Comparison of ENCODE assay signal across 24 mouse cellular contexts in genomic region chr1:157328068-157328467, GRCm38 (mm10).
"Had no signal": no experiment of that assay in that cellular context is flagged by ENCODE, and none has a peak within 500 bp of the region (broad histone marks: within the 10 kb centered on the region; RNA-seq: fewer than 3 reads in every experiment).

No protein-coding gene starts in this region.

- H3K27ac ChIP-seq: embryonic facial prominence, embryonic 10.5 days; embryonic facial prominence, embryonic 12.5 days; embryonic facial prominence, embryonic 13.5 days; embryonic facial prominence, embryonic 15.5 days; forebrain, embryonic 10.5 days; forebrain, embryonic 12.5 days; forebrain, embryonic 13.5 days; forebrain, embryonic 15.5 days; gastrocnemius, adult 2 months; heart, adult 2 months; heart, embryonic 10.5 days had no signal

- H3K4me3 ChIP-seq: embryonic facial prominence, embryonic 10.5 days; embryonic facial prominence, embryonic 12.5 days; embryonic facial prominence, embryonic 13.5 days; embryonic facial prominence, embryonic 15.5 days; erythroblast, embryonic 14.5 days; forebrain, embryonic 10.5 days; forebrain, embryonic 12.5 days; forebrain, embryonic 13.5 days; forebrain, embryonic 15.5 days; heart, adult 2 months; heart, embryonic 10.5 days had no signal

- H3K4me2 ChIP-seq: embryonic facial prominence, embryonic 12.5 days; embryonic facial prominence, embryonic 13.5 days; embryonic facial prominence, embryonic 15.5 days; forebrain, embryonic 12.5 days; forebrain, embryonic 13.5 days; forebrain, embryonic 15.5 days had no signal

- H3K36me3 ChIP-seq: embryonic facial prominence, embryonic 10.5 days; embryonic facial prominence, embryonic 12.5 days; embryonic facial prominence, embryonic 13.5 days; embryonic facial prominence, embryonic 15.5 days; forebrain, embryonic 10.5 days; forebrain, embryonic 12.5 days; forebrain, embryonic 15.5 days; heart, embryonic 10.5 days had no signal

- H3K27me3 ChIP-seq: embryonic facial prominence, embryonic 12.5 days; embryonic facial prominence, embryonic 13.5 days; embryonic facial prominence, embryonic 15.5 days; forebrain, embryonic 12.5 days; forebrain, embryonic 13.5 days; forebrain, embryonic 15.5 days had no signal

- H3K9me3 ChIP-seq: embryonic facial prominence, embryonic 10.5 days; embryonic facial prominence, embryonic 12.5 days; embryonic facial prominence, embryonic 13.5 days; embryonic facial prominence, embryonic 15.5 days; forebrain, embryonic 10.5 days; forebrain, embryonic 12.5 days; forebrain, embryonic 13.5 days; forebrain, embryonic 15.5 days; heart, embryonic 10.5 days had no signal

- H3K9ac ChIP-seq: embryonic facial prominence, embryonic 12.5 days; embryonic facial prominence, embryonic 13.5 days; embryonic facial prominence, embryonic 15.5 days; forebrain, embryonic 12.5 days; forebrain, embryonic 13.5 days; forebrain, embryonic 15.5 days; forebrain, postnatal 0 days had no signal

- H3K4me1 ChIP-seq: embryonic facial prominence, embryonic 12.5 days; embryonic facial prominence, embryonic 13.5 days; forebrain, embryonic 10.5 days; forebrain, embryonic 12.5 days; forebrain, embryonic 15.5 days; heart, embryonic 10.5 days had no signal

- DNase-seq: cerebellum, adult 9-11 months; cerebellum, postnatal 10 days; cerebellum, postnatal 14 days; cerebellum, postnatal 25 days; cerebellum, postnatal 36 days; embryo, embryonic 11 days; forebrain, postnatal 0 days; gastrocnemius, adult 2 months; gastrocnemius, postnatal 10 days; gastrocnemius, postnatal 14 days; gastrocnemius, postnatal 36 days; heart, adult 11 months; heart, adult 18-20 months; heart, adult 2 months had no signal
